Mouse (Mus musculus) MEL (cell line): Measurements from ENCODE around the gene Ankrd54. TPM values are rescaled to one million over a fixed set of nuclear protein-coding genes. Genes with fewer than 3 reads are reported as not detected.

Experiments used
- DNase-seq: peaks from one replicate; pipeline ENCODE4 v3.0.0; 2011; ENCODE audit warnings: low read depth, low spot score
- H3K27ac ChIP-seq: 2 replicates; pipeline ENCODE4 v1.5.1; 2012; ENCODE audit warnings: low read depth, mild to moderate bottlenecking, control low read depth, low read length, moderate library complexity; ENCODE audit not compliant: control insufficient read depth
- H3K27me3 ChIP-seq, 2 experiments: fragments of 150-350 bp in 1 of 2; sonication (generic) in 1 of 2; 2 replicates each; pipeline ENCODE4 v1.6.1; 2012; ENCODE audit warnings: low read length in 2 of 2, mild to moderate bottlenecking in 2 of 2, improper control_type of control experiment in 1 of 2, moderate library complexity in 1 of 2; ENCODE audit not compliant: insufficient read depth in 2 of 2, control insufficient read depth in 1 of 2
- H3K36me3 ChIP-seq, 2 experiments: 2 replicates each; pipeline ENCODE4 v1.6.1; 2012 to 2014; ENCODE audit warnings: low read length in 2 of 2, improper control_type of control experiment in 1 of 2, inconsistent platforms in 1 of 2, mild to moderate bottlenecking in 1 of 2; ENCODE audit not compliant: insufficient read depth in 2 of 2, control insufficient read depth in 1 of 2
- H3K4me1 ChIP-seq, 2 experiments: fragments of 150-350 bp in 1 of 2; sonication (generic) in 1 of 2; 2 replicates each; pipeline ENCODE4 v1.6.1; 2012; ENCODE audit warnings: low read length in 2 of 2, improper control_type of control experiment in 1 of 2, mild to moderate bottlenecking in 1 of 2; ENCODE audit not compliant: insufficient read depth in 2 of 2, control insufficient read depth in 1 of 2
- H3K4me3 ChIP-seq, 2 experiments: fragments of 150-350 bp in 1 of 2; sonication (generic) in 1 of 2; 2 replicates each; pipeline ENCODE4 v1.5.1; 2012; ENCODE audit warnings: low read depth in 2 of 2, low read length in 2 of 2, mild to moderate bottlenecking in 2 of 2, moderate library complexity in 2 of 2, control low read depth in 1 of 2, improper control_type of control experiment in 1 of 2; ENCODE audit not compliant: control insufficient read depth in 1 of 2, insufficient read depth in 1 of 2
- H3K79me2 ChIP-seq: 2 replicates; pipeline ENCODE4 v1.6.1; 2012; ENCODE audit warnings: mild to moderate bottlenecking, low read length, moderate library complexity; ENCODE audit not compliant: control insufficient read depth, poor library complexity, insufficient read depth
- H3K9ac ChIP-seq: 2 replicates; pipeline ENCODE4 v1.6.1; 2012; ENCODE audit warnings: low read depth, mild to moderate bottlenecking, control low read depth, low read length, moderate library complexity; ENCODE audit not compliant: control insufficient read depth, poor library complexity, severe bottlenecking
- H3K9me3 ChIP-seq: fragments of 150-350 bp; sonication (generic); replicated peaks from 2 replicates; pipeline ENCODE4 v1.6.1; 2012; ENCODE audit warnings: mild to moderate bottlenecking, low read length, improper control_type of control experiment, moderate library complexity; ENCODE audit not compliant: insufficient read depth
- BHLHE40 ChIP-seq: IDR thresholded peaks from 2 replicates; pipeline ENCODE4 v1.6.1; 2012; ENCODE audit warnings: low read depth, mild to moderate bottlenecking, inconsistent platforms, low read length, improper control_type of control experiment, borderline replicate concordance
- CHD1 ChIP-seq: IDR thresholded peaks from 2 replicates; pipeline ENCODE4 v1.6.1; 2012; ENCODE audit warnings: low read depth, mild to moderate bottlenecking, inconsistent platforms, low read length, improper control_type of control experiment
- CHD2 ChIP-seq: IDR thresholded peaks from 2 replicates; pipeline ENCODE4 v1.6.1; 2011; ENCODE audit warnings: low read length, improper control_type of control experiment
- E2F4 ChIP-seq: IDR thresholded peaks from 2 replicates; pipeline ENCODE4 v1.6.1; 2011; ENCODE audit warnings: low read depth, low read length, improper control_type of control experiment, borderline replicate concordance
- EP300 ChIP-seq, 2 experiments: IDR thresholded peaks; 2 replicates each; pipeline ENCODE4 v1.6.1; 2011; ENCODE audit warnings: improper control_type of control experiment in 2 of 2, low read length in 2 of 2, low read depth in 1 of 2, mild to moderate bottlenecking in 1 of 2
- ETS1 ChIP-seq: IDR thresholded peaks from 2 replicates; pipeline ENCODE4 v1.6.1; 2012; ENCODE audit warnings: low read depth, mild to moderate bottlenecking, inconsistent platforms, low read length, improper control_type of control experiment, moderate library complexity
- GATA1 ChIP-seq: IDR thresholded peaks from 2 replicates; pipeline ENCODE4 v1.6.1; 2011; ENCODE audit warnings: low read depth, low read length, improper control_type of control experiment
- HCFC1 ChIP-seq: IDR thresholded peaks from 2 replicates; pipeline ENCODE4 v1.6.1; 2012; ENCODE audit warnings: low read depth, mild to moderate bottlenecking, inconsistent platforms, low read length, improper control_type of control experiment, moderate library complexity
- KAT2A ChIP-seq: conservative IDR thresholded peaks from 2 replicates; pipeline ENCODE4 v1.6.1; 2012; ENCODE audit warnings: low read depth, low read length, improper control_type of control experiment, inconsistent platforms
- MAFK ChIP-seq: IDR thresholded peaks from 2 replicates; pipeline ENCODE4 v1.6.1; 2011; ENCODE audit warnings: low read depth, mild to moderate bottlenecking, low read length, improper control_type of control experiment, borderline replicate concordance
- MAX ChIP-seq: IDR thresholded peaks from 2 replicates; pipeline ENCODE4 v1.6.1; 2011; ENCODE audit warnings: low read length, improper control_type of control experiment
- MAZ ChIP-seq: IDR thresholded peaks from 2 replicates; pipeline ENCODE4 v1.6.1; 2012; ENCODE audit warnings: low read depth, mild to moderate bottlenecking, inconsistent platforms, low read length, improper control_type of control experiment
- MXI1 ChIP-seq: IDR thresholded peaks from 2 replicates; pipeline ENCODE4 v1.6.1; 2011; ENCODE audit warnings: mild to moderate bottlenecking, low read depth, low read length, improper control_type of control experiment
- MYB ChIP-seq: IDR thresholded peaks from 2 replicates; pipeline ENCODE4 v1.6.1; 2011; ENCODE audit warnings: mild to moderate bottlenecking, low read depth, low read length, improper control_type of control experiment
- NELFE ChIP-seq: IDR thresholded peaks from 2 replicates; pipeline ENCODE4 v1.6.1; 2011; ENCODE audit warnings: low read depth, low read length, improper control_type of control experiment
- NRF1 ChIP-seq: IDR thresholded peaks from 2 replicates; pipeline ENCODE4 v1.6.1; 2014; ENCODE audit warnings: low read depth, mild to moderate bottlenecking, inconsistent platforms, low read length, improper control_type of control experiment, moderate library complexity; ENCODE audit not compliant: poor library complexity, insufficient read depth, severe bottlenecking
- POLR2A ChIP-seq, 2 experiments: IDR thresholded peaks; 2 replicates each; pipeline ENCODE4 v1.6.1; 2011 to 2012; ENCODE audit warnings: low read length in 2 of 2, mild to moderate bottlenecking in 2 of 2, control low read depth in 1 of 2, improper control_type of control experiment in 1 of 2, low read depth in 1 of 2, moderate library complexity in 1 of 2; ENCODE audit not compliant: control insufficient read depth in 1 of 2, insufficient read depth in 1 of 2, poor library complexity in 1 of 2
- POLR2AphosphoS2 ChIP-seq: IDR thresholded peaks from 2 replicates; pipeline ENCODE4 v1.6.1; 2011; ENCODE audit warnings: low read length, improper control_type of control experiment
- POLR2AphosphoS5 ChIP-seq: IDR thresholded peaks from 2 replicates; pipeline ENCODE4 v1.6.1; 2012; ENCODE audit warnings: low read depth, borderline replicate concordance, mild to moderate bottlenecking, inconsistent platforms, low read length, moderate library complexity, mixed read lengths
- RAD21 ChIP-seq: IDR thresholded peaks from 2 replicates; pipeline ENCODE4 v1.6.1; 2011; ENCODE audit warnings: mild to moderate bottlenecking, low read depth, low read length, improper control_type of control experiment
- RCOR1 ChIP-seq: IDR thresholded peaks from 2 replicates; pipeline ENCODE4 v1.6.1; 2012; ENCODE audit warnings: low read depth, mild to moderate bottlenecking, inconsistent platforms, low read length, improper control_type of control experiment
- SIN3A ChIP-seq: IDR thresholded peaks from 2 replicates; pipeline ENCODE4 v1.6.1; 2012; ENCODE audit warnings: low read length, improper control_type of control experiment, inconsistent platforms
- TAL1 ChIP-seq: IDR thresholded peaks from 2 replicates; pipeline ENCODE4 v1.6.1; 2012; ENCODE audit warnings: mild to moderate bottlenecking, inconsistent platforms, low read length, moderate library complexity, mixed read lengths
- TBP ChIP-seq: IDR thresholded peaks from 2 replicates; pipeline ENCODE4 v1.8.0; 2011; ENCODE audit warnings: low read depth, low read length, improper control_type of control experiment
- TCF12 ChIP-seq: IDR thresholded peaks from 2 replicates; pipeline ENCODE4 v1.6.1; 2014; ENCODE audit warnings: low read depth, mild to moderate bottlenecking, inconsistent platforms, low read length, improper control_type of control experiment, moderate library complexity
- UBTF ChIP-seq: IDR thresholded peaks from 2 replicates; pipeline ENCODE4 v1.6.1; 2012; ENCODE audit warnings: low read depth, mild to moderate bottlenecking, inconsistent platforms, low read length, improper control_type of control experiment, moderate library complexity, borderline replicate concordance; ENCODE audit not compliant: insufficient read depth
- USF1 ChIP-seq: IDR thresholded peaks from 2 replicates; pipeline ENCODE4 v1.6.1; 2014; ENCODE audit warnings: low read depth, mild to moderate bottlenecking, inconsistent platforms, low read length, improper control_type of control experiment, moderate library complexity
- USF2 ChIP-seq, 2 experiments: IDR thresholded peaks; 2 replicates each; pipeline ENCODE4 v1.6.1; 2011 to 2012; ENCODE audit warnings: improper control_type of control experiment in 2 of 2, low read length in 2 of 2, borderline replicate concordance in 1 of 2, inconsistent platforms in 1 of 2, low read depth in 1 of 2, mild to moderate bottlenecking in 1 of 2; ENCODE audit not compliant: insufficient read depth in 1 of 2
- ZC3H11A ChIP-seq: IDR thresholded peaks from 2 replicates; pipeline ENCODE4 v1.6.1; 2012; ENCODE audit warnings: low read depth, mild to moderate bottlenecking, inconsistent platforms, low read length, improper control_type of control experiment
- ZMIZ1 ChIP-seq: IDR thresholded peaks from 2 replicates; pipeline ENCODE4 v1.6.1; 2012; ENCODE audit warnings: low read depth, mild to moderate bottlenecking, inconsistent platforms, low read length, improper control_type of control experiment, moderate library complexity
- ZNF384 ChIP-seq: IDR thresholded peaks from 2 replicates; pipeline ENCODE4 v1.6.1; 2012; ENCODE audit warnings: low read depth, mild to moderate bottlenecking, inconsistent platforms, low read length, improper control_type of control experiment
- polyA plus RNA-seq, 2 experiments: library from polyadenylated mRNA; stranded (reverse) in 1 of 2; unstranded in 1 of 2; fragments of >175 nt in 1 of 2; fragments of >200 nt in 1 of 2; gene quantifications; 2 replicates each; pipeline versions ENCODE4 v1.2.1 to v1.2.4; 2012; ENCODE audit warnings: low replicate concordance in 2 of 2, low read depth in 1 of 2; ENCODE audit not compliant: insufficient read length in 2 of 2, insufficient read depth in 1 of 2, missing spikeins in 1 of 2
- total RNA-seq: library from RNA; depleted of rRNA; stranded (reverse); fragments of 300-350 nt; gene quantifications from 2 replicates; pipeline ENCODE4 v1.2.3, GENCODE M21; 2012

Ankrd54 gene
- total and polyA plus RNA-seq, 3 experiments = 42.3 to 62.2 TPM; not detected in 1

- TF ChIP-seq MAFK (no peak), POLR2AphosphoS5 (no peak), POLR2A (IDR thresholded peaks at IDR 0.05; ENCODE audit: control insufficient read depth in 1 of 2, insufficient read depth in 1 of 2, low read depth in 1 of 2, low read length in 2 of 2, poor library complexity in 1 of 2) (peak; percentile 45 to 69; a peak in 1 of 4 replicates), MXI1 (peak; percentile 97), USF1 (no peak)
Observed at GRCm38 (mm10) chr15:79040501-79041416, 21.9 kb downstream of the Ankrd54 start (continued).

- DNase-seq = peak; percentile 92
- Histone ChIP-seq H3K4me3 (peak overlapping the region in 1 of 2 experiments; percentile 53; a peak in 1 of 4 replicates), H3K9ac (no peak overlapping the region), H3K27me3 (no peaks in the 10 kb centered on the region), H3K27ac (no peak overlapping the region), H3K79me2 (no peaks in the 10 kb centered on the region; the same call in 1 of the 2 replicates), H3K9me3 (no peaks in the 10 kb centered on the region), H3K4me1 (peaks cover 0 to 12% of the 10 kb centered on the region in 2 experiments; a peak in 2 of 4 replicates), H3K36me3 (no peaks in the 10 kb centered on the region)
- peak; percentile 35; the same call in 1 of the 2 replicates for TF ChIP-seq MAZ
- peak; percentile 78 for TF ChIP-seq MXI1
- TF ChIP-seq USF1 = no peak
- TF ChIP-seq NRF1 = no peak
- no peak for TF ChIP-seq MYB
- 0 out of 2 replicates have a peak, but pooled peaks have one; percentile 8 for TF ChIP-seq ETS1
- peak; percentile 73 for TF ChIP-seq ZC3H11A
- TF ChIP-seq GATA1 = no peak
- no peak for TF ChIP-seq POLR2A (IDR thresholded peaks at IDR 0.05; ENCODE audit: control insufficient read depth in 1 of 2, insufficient read depth in 1 of 2, low read depth in 1 of 2, low read length in 2 of 2, poor library complexity in 1 of 2)
- TF ChIP-seq USF2 (IDR thresholded peaks at IDR 0.05; ENCODE audit: borderline replicate concordance in 1 of 2, insufficient read depth in 1 of 2, low read depth in 1 of 2, low read length in 2 of 2) = no peak
- TF ChIP-seq TBP = no peak
- no peak for TF ChIP-seq EP300 (IDR thresholded peaks at IDR 0.05; ENCODE audit: low read depth in 1 of 2, low read length in 2 of 2)
- peak; percentile 65; the same call in 1 of the 2 replicates for TF ChIP-seq HCFC1
- TF ChIP-seq ZMIZ1 = no peak
- TF ChIP-seq SIN3A = peak; percentile 72; the same call in 1 of the 2 replicates
- TF ChIP-seq RCOR1 = peak; percentile 15; the same call in 1 of the 2 replicates
- peak; percentile 81 for TF ChIP-seq RAD21
- TF ChIP-seq NELFE = no peak
- TF ChIP-seq BHLHE40 = no peak; the same call in 1 of the 2 replicates
- TF ChIP-seq ZNF384 = 0 out of 2 replicates have a peak, but pooled peaks have one; percentile 16
- no peak for TF ChIP-seq POLR2AphosphoS5
- no peak for TF ChIP-seq TAL1
- no peak for TF ChIP-seq POLR2AphosphoS2
- no peak for TF ChIP-seq E2F4
- TF ChIP-seq UBTF = no peak
- no peak for TF ChIP-seq TCF12
- peak; percentile 49; the same call in 1 of the 2 replicates for TF ChIP-seq MAX
- no peak for TF ChIP-seq CHD1
- TF ChIP-seq MAFK = no peak
- TF ChIP-seq KAT2A = no peak
- TF ChIP-seq CHD2 = no peak
Observed at GRCm38 (mm10) chr15:79038853-79039252, 23.8 kb downstream of the Ankrd54 start.
